Mouse (Mus musculus): ENCODE measurements at regions not wholly inside any gene's neighbourhood (a gene's known extent, or its start where the extent isn't known, plus 50 kb on each side); places are given as distances from the start of the nearest gene placed in this dataset.

DNA sequence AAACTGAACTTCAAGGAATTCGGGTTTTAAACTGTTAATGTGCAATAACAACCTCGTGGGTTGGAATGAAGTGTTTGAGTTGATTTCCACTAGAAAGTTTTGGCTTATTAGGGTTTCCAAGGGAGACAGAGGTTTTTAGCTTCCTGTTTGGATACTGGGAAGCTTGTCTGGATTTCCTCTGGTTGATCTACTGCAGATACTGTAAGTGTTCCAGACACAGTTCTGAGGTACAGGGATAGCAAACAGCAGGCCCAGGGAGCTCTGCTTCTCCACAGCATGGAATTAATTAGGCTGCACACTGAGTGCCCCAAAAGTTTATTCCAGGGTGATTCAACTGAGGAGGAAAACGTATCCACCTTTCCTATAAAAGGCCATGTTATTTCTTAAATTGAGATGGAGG lies 381.0 kb upstream of the Mpdz start:
- no peak for DNase-seq

- DNase-seq = no peak
Measured at GRCm38 (mm10) chr4:81789274-81789673, 346.7 kb upstream of the Mpdz start.

DNA sequence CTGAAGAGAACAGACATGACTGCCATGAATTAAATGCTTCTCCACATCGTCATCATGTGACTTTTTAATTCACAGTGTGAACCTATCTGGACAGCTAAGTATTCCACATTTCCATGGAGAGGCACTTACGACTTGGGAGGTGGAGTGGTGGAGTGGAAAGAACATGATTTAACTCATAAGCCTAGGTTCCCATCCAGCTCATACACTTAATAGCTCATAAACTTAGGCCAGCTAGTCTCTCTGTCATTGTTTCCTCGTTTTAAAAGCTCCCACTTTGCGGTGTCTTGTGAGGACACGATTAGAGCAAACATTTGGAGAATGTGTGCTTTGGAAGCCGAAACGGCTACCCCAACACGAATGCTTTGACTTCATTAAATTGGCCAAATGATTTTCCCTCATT lies 346.0 kb upstream of the Mpdz start:
- DNase-seq = no peak

GRCm38 (mm10) chr4:81781971-81782370 lies 339.4 kb upstream of the Mpdz start:
- DNase-seq = no peak

DNA sequence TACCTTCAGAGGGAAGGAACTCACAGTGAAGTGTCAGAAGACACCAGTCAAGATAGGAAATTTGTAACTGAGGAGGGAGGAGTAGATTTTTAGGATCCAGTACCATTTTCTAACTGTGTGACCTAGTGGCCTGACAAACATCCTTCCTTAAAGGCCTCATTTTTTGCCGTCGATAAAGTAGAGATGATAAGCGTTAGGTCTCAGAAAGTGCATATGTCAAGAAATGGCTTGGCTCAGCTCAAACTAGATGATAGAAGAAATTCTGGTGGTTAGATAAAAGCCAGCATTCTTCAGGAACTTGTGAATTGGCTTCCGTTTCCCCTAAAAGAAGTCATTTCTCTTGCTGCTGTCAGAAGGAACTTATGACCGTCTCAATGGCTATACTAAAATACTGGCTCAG lies 324.1 kb upstream of the Mpdz start:
- DNase-seq = no peak

DNA sequence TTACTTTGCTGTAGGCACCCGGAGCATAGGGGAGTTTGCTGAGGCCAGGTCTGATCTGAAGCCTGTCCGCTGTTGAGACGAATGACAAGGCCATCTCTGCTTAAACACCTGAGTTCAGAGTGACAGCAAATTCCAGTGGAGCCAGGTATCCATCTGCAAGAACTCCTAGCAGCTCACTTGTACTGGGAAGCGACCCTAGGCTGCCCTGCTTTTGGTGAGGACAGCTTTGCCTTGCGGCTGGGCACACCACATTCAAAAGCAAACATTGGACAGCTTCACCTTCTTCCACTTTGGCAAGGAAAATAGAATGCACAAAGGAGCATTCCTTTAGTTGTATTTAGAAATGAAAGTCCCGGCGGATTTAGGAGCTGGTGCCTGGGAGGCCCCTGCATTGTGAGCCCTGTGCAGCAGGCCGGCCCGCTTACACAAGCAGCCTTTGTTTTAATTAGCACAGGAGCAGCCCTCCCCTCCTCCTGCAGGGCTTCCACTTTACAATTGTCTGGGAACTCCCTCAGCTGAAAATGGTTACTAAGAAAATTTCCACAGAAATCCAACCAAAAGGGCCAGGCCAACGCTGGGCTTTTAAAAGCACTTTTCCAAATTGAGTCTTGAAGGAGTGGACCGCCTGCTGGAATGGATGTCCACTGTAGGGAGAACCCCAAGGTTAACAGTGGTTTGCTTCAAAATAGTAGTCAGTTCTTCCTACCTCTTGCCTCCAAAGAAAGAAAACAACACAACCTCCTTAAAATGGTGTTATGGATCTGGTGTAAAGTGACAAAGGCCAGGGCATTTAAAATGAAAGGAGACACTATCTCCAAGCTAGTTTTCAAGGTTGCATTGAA lies 321.6 kb upstream of the Mpdz start:
- DNase-seq = peak; percentile 34

GRCm38 (mm10) chr4:81763311-81764025 lies 320.9 kb upstream of the Mpdz start:
- no peak for DNase-seq

- DNase-seq = peak; percentile 13
Measured at GRCm38 (mm10) chr4:81762592-81763229, 320.1 kb upstream of the Mpdz start.

- DNase-seq = no peak
Measured at GRCm38 (mm10) chr4:81757905-81758304, 315.3 kb upstream of the Mpdz start.

DNA sequence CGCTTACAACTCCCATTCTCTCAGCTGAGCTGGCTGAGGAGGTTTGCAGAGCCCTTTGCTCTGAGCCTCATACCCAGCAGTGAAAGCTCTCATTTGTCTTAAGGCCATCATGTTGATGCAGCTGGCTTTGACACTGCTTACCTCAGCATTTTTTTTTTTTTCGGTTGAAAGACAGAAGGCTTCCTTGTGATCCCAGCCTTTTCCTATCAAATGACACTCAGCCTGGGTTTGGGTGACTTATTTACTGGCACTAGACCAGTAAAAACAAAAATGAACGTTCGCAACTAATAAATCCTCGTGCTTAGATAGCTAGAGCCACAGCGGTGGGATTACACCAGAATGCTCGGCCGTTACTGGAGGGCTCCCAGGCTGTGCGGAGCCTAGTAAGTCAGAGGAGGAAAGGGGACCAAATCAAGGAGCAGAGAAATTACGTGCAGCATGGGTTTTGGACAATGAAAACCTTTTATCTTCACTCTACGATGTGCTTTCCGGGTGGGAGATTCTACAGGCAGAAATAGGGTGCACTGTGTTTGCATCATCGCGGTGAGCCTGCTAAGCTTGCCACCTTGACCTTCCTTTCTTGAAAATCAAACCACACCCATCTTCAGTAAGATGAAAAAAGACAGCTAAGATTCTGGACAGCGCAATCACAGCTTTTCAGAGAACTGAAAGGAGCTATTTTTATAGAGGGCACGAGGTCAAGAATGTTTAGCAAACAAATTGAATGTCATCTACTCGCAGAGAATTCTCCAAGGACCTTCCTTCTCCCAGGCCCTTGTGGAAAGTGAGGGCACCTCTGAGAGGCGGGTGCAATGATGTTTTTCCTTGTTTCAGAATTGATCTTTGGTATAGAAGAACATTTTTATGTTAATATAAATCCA lies 302.3 kb upstream of the Mpdz start:
- DNase-seq = peak; percentile 62

- peak; percentile 15 for DNase-seq
Measured at GRCm38 (mm10) chr4:81743978-81744628, 301.5 kb upstream of the Mpdz start.

GRCm38 (mm10) chr4:81742536-81743459 lies 300.2 kb upstream of the Mpdz start:
- no peak for DNase-seq

GRCm38 (mm10) chr4:81734391-81734790 lies 291.8 kb upstream of the Mpdz start:
- DNase-seq = no peak

DNA sequence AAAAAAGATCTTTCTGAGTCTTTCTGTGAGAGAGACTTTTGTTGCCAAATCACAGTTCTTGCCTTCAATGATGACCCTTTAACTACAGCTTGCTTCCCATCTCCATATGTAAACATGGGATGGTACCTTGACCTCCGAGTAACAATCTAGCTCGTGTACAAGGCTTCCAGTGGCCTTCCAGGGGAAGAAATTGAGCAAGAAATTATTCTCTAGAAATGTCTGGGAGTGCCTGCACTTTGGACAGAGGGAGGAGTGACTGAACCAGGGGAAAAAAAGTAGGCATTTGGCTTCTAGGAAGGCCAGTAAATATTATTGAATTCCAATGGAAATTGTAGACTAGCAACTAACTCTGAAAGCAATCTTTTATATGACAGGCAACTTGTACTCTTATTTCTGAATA lies 287.8 kb upstream of the Mpdz start:
- no peak for DNase-seq

DNA sequence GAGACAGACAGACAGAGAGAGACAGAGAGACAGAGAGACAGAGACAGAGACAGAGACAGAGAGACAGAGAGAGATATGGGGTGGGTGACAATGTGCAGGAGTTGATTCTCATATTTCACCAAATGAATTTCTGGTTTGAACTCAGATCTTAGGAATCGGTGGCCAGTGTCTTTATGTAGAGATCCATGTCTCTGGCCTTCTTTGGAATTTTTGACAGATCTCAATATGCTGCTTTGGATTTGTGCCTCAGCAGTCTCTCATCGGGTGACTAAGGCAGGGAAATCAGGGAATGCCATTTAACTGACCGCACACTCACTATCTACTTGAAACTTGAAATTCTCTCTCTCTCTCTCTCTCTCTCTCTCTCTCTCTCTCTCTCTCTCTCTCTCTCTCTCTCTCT lies 286.3 kb upstream of the Mpdz start:
- DNase-seq = no peak

DNA sequence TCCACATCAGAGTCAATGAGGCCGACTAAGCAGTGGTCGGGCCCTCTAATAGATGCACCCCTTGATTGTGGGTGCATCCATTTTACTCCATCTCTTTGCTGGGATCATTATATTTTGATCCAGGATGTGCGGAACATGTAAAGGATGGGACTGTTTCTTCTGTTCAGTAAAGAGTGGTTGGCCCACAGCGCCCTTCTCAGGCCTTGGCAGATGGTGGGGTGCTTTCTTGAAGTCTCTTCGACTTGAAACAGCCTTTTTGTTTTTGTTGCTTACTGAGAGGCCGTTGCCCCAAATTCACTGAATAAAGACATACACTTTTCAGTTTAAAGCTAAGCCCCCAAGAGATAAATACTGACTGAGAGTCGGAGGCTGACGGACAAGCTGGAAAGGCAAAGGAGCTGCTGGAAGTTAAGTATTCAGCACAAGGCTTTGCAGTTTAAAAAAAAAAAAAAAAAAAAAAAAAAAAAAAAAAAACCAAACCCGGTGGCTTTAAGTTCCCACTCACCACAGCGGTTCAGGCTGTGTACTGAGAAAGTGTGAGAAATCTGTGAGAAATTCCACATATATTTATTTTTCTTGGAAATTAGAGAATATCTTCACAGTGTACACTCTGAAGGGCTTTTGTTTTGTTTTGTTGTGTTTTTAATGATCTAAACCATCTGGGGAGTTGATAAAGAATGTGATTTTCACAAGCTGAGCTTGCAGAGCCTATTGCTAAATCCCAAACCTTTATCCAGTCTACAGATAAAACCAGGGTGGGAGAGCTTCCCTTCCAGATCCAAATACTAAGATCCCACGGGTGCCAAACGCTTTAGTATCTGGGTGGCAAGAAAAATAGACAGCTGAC lies 285.3 kb upstream of the Mpdz start:
- DNase-seq = no peak

- DNase-seq = no peak
Measured at GRCm38 (mm10) chr4:81726761-81727723, 284.4 kb upstream of the Mpdz start.

GRCm38 (mm10) chr4:81724751-81725150 lies 282.1 kb upstream of the Mpdz start:
- no peak for DNase-seq

DNA sequence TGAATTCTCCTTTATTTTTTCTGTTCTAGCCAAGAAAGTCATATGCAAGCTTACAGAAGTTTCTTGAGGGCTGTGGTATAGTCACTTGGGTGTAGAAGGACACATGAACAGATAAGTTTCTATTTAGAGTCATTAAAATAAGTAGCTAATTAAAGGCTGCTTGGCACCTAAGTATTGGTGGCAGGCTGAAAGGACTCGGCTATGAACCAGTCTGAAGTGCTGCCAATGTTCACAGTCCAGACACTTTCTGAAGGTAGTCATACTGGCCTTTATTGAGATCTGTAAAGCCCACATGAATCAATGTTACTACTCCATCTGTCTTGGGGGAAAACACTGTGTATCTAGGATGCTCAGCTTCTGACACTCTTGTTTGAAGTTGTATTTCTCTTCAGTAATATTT lies 269.8 kb upstream of the Mpdz start:
- no peak for DNase-seq

Data from kidney, postnatal 10 days (tissue).